Mouse (Mus musculus): Measurements from ENCODE around the gene Eif5a. TPM values are rescaled to one million over a fixed set of nuclear protein-coding genes. Genes with fewer than 3 reads are reported as not detected.

Eif5a gene
- polyA plus RNA-seq, 1 experiment, result 230 TPM

- Histone ChIP-seq H3K27me3 (ENCODE audit: control insufficient read depth, insufficient read depth, low read length) (no peaks in the 10 kb centered on the region), H3K36me3 (ENCODE audit: control insufficient read depth, insufficient read depth, low read length) (no peaks in the 10 kb centered on the region), H3K27ac (ENCODE audit: insufficient read depth, low read depth, low read length) (no peak overlapping the region), H3K4me3 (ENCODE audit: low read depth, low read length) (no peak overlapping the region), H3K4me1 (ENCODE audit: control insufficient read depth, insufficient read depth, insufficient read length, low read length) (peaks cover 4% of the 10 kb centered on the region)
- WGBS, result 81% methylated on average over 13 of the region's 13 CpGs
- TF ChIP-seq CTCF (IDR thresholded peaks at IDR 0.05; ENCODE audit: extremely low read depth, insufficient read length, insufficient replicate concordance, low read depth, low read length) (no peak), POLR2A (IDR thresholded peaks at IDR 0.05; ENCODE audit: low read depth, low read length) (no peak)
These were observed 23.5 kb upstream of the Eif5a start for GRCm38 (mm10) chr11:69945216-69945615.

- peaks cover 6% of the 10 kb centered on the region for H3K4me1 ChIP-seq (ENCODE audit: control insufficient read depth, insufficient read depth, insufficient read length, low read length)
- H3K27ac ChIP-seq (ENCODE audit: insufficient read depth, low read depth, low read length), result no peak overlapping the region
- TF ChIP-seq CTCF (IDR thresholded peaks at IDR 0.05; ENCODE audit: extremely low read depth, insufficient read length, insufficient replicate concordance, low read depth, low read length), result no peak
- no peak for TF ChIP-seq POLR2A (IDR thresholded peaks at IDR 0.05; ENCODE audit: low read depth, low read length)
- 88% methylated on average over 4 of the region's 4 CpGs for WGBS
- H3K36me3 ChIP-seq (ENCODE audit: control insufficient read depth, insufficient read depth, low read length), result no peaks in the 10 kb centered on the region
- no peak overlapping the region for H3K4me3 ChIP-seq (ENCODE audit: low read depth, low read length)
- H3K27me3 ChIP-seq (ENCODE audit: control insufficient read depth, insufficient read depth, low read length), result peaks cover 4% of the 10 kb centered on the region; the same call in 1 of the 2 replicates
These were observed 19.2 kb upstream of the Eif5a start for GRCm38 (mm10) chr11:69940962-69941361.

- Histone ChIP-seq H3K27me3 (ENCODE audit: control insufficient read depth, insufficient read depth, low read length) (peaks cover 11% of the 10 kb centered on the region; the same call in 1 of the 2 replicates), H3K4me1 (ENCODE audit: control insufficient read depth, insufficient read depth, insufficient read length, low read length) (peaks cover 11% of the 10 kb centered on the region), H3K36me3 (ENCODE audit: control insufficient read depth, insufficient read depth, low read length) (no peaks in the 10 kb centered on the region), H3K4me3 (ENCODE audit: low read depth, low read length) (no peak overlapping the region), H3K27ac (ENCODE audit: insufficient read depth, low read depth, low read length) (no peak overlapping the region)
- TF ChIP-seq POLR2A (IDR thresholded peaks at IDR 0.05; ENCODE audit: low read depth, low read length), result no peak
- TF ChIP-seq CTCF (IDR thresholded peaks at IDR 0.05; ENCODE audit: extremely low read depth, insufficient read length, insufficient replicate concordance, low read depth, low read length), result no peak
- WGBS, result 96% methylated on average over 17 of the region's 17 CpGs
These were observed 18.0 kb upstream of the Eif5a start for GRCm38 (mm10) chr11:69939731-69940130.

- H3K4me1 ChIP-seq (ENCODE audit: control insufficient read depth, insufficient read depth, insufficient read length, low read length), result peaks cover 11% of the 10 kb centered on the region
- TF ChIP-seq CTCF (IDR thresholded peaks at IDR 0.05; ENCODE audit: extremely low read depth, insufficient read length, insufficient replicate concordance, low read depth, low read length), result no peak
- H3K4me3 ChIP-seq (ENCODE audit: low read depth, low read length), result no peak overlapping the region
- peaks cover 11% of the 10 kb centered on the region; the same call in 1 of the 2 replicates for H3K27me3 ChIP-seq (ENCODE audit: control insufficient read depth, insufficient read depth, low read length)
- H3K36me3 ChIP-seq (ENCODE audit: control insufficient read depth, insufficient read depth, low read length), result no peaks in the 10 kb centered on the region
- WGBS, result 75% methylated on average over 5 of the region's 5 CpGs
- H3K27ac ChIP-seq (ENCODE audit: insufficient read depth, low read depth, low read length), result no peak overlapping the region
These were observed 17.4 kb upstream of the Eif5a start for GRCm38 (mm10) chr11:69939181-69939580.

- Histone ChIP-seq H3K27me3 (ENCODE audit: control insufficient read depth, insufficient read depth, low read length) (peaks cover 11% of the 10 kb centered on the region; the same call in 1 of the 2 replicates), H3K4me1 (ENCODE audit: control insufficient read depth, insufficient read depth, insufficient read length, low read length) (peaks cover 11% of the 10 kb centered on the region), H3K27ac (ENCODE audit: insufficient read depth, low read depth, low read length) (no peak overlapping the region), H3K36me3 (ENCODE audit: control insufficient read depth, insufficient read depth, low read length) (no peaks in the 10 kb centered on the region), H3K4me3 (ENCODE audit: low read depth, low read length) (no peak overlapping the region)
- no peak for TF ChIP-seq POLR2A (IDR thresholded peaks at IDR 0.05; ENCODE audit: low read depth, low read length)
- TF ChIP-seq CTCF (IDR thresholded peaks at IDR 0.05; ENCODE audit: extremely low read depth, insufficient read length, insufficient replicate concordance, low read depth, low read length), result no peak
- WGBS, result 39% methylated on average over 9 of the region's 9 CpGs
These were observed 16.7 kb upstream of the Eif5a start for GRCm38 (mm10) chr11:69938401-69938979.

GRCm38 (mm10) chr11:69937834-69938233 is 16.1 kb upstream of the Eif5a start:
- TF ChIP-seq POLR2A (IDR thresholded peaks at IDR 0.05; ENCODE audit: low read depth, low read length) (no peak), CTCF (IDR thresholded peaks at IDR 0.05; ENCODE audit: extremely low read depth, insufficient read length, insufficient replicate concordance, low read depth, low read length) (no peak)
- peaks cover 11% of the 10 kb centered on the region; the same call in 1 of the 2 replicates for H3K27me3 ChIP-seq (ENCODE audit: control insufficient read depth, insufficient read depth, low read length)

GRCm38 (mm10) chr11:69937385-69937784 is 15.6 kb upstream of the Eif5a start:
- Histone ChIP-seq H3K27me3 (ENCODE audit: control insufficient read depth, insufficient read depth, low read length) (peaks cover 11% of the 10 kb centered on the region; the same call in 1 of the 2 replicates), H3K27ac (ENCODE audit: insufficient read depth, low read depth, low read length) (no peak overlapping the region), H3K4me3 (ENCODE audit: low read depth, low read length) (no peak overlapping the region), H3K36me3 (ENCODE audit: control insufficient read depth, insufficient read depth, low read length) (no peaks in the 10 kb centered on the region), H3K4me1 (ENCODE audit: control insufficient read depth, insufficient read depth, insufficient read length, low read length) (peaks cover 11% of the 10 kb centered on the region)
- WGBS, result 29% methylated on average over 4 of the region's 4 CpGs
- no peak for TF ChIP-seq CTCF (IDR thresholded peaks at IDR 0.05; ENCODE audit: extremely low read depth, insufficient read length, insufficient replicate concordance, low read depth, low read length)
- no peak for TF ChIP-seq POLR2A (IDR thresholded peaks at IDR 0.05; ENCODE audit: low read depth, low read length)

More at GRCm38 (mm10) chr11:69937834-69938233, 16.1 kb upstream of the Eif5a start:
- Histone ChIP-seq H3K36me3 (ENCODE audit: control insufficient read depth, insufficient read depth, low read length) (no peaks in the 10 kb centered on the region), H3K27ac (ENCODE audit: insufficient read depth, low read depth, low read length) (no peak overlapping the region), H3K4me3 (ENCODE audit: low read depth, low read length) (no peak overlapping the region), H3K4me1 (ENCODE audit: control insufficient read depth, insufficient read depth, insufficient read length, low read length) (peaks cover 11% of the 10 kb centered on the region)
- 72% methylated on average over 5 of the region's 5 CpGs for WGBS

Data from small intestine, adult 2 months (tissue).